Mouse (Mus musculus) thymus, adult 2 months (tissue): ENCODE measurements around the gene Rab3a.

Experiments
- CTCF ChIP-seq: fragments of 200-500 bp; IDR thresholded peaks from 2 replicates; pipeline ENCODE4 v1.5.1; 2012; ENCODE audit warnings: mild to moderate bottlenecking, control low read depth, low read length, moderate library complexity, borderline replicate concordance; ENCODE audit not compliant: control insufficient read depth, poor library complexity, insufficient read depth; ENCODE audit errors: extremely low read depth
- POLR2A ChIP-seq: fragments of 200-500 bp; IDR thresholded peaks from 2 replicates; pipeline ENCODE4 v1.6.1; 2012; ENCODE audit warnings: mild to moderate bottlenecking, low read length, control low read depth, moderate library complexity; ENCODE audit not compliant: control insufficient read depth, poor library complexity, insufficient read depth; ENCODE audit errors: extremely low read depth

GRCm38 (mm10) chr8:70758308-70758615 lies 3.8 kb downstream of the Rab3a start:
- TF ChIP-seq CTCF (no peak), POLR2A (no peak)
